Mouse (Mus musculus): ENCODE results near the gene Crcp. TPM values are rescaled to one million over a fixed set of nuclear protein-coding genes. Genes with fewer than 3 reads are reported as not detected.

Crcp gene
- polyA plus RNA-seq, 1 experiment from 2014 or later, result 31.6 TPM

DNA sequence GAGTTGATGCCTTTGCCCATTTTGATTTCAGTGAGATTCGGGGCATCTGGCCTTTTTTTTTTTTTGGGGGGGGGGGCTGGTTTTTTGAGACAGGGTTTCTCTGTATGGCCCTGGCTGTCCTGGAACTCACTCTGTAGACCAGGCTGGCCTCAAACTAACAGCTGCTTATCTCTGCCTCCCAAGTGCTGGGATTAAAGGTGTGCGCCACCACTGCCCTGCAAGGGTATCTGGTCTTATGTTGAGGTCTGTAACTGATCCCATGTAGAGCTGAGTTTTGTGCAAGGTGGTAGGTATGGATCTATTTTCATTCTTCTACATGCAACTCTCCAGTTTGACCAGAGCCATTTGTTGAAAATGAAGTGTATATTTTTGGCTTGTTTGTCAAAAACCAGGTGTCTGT lies 27.2 kb downstream of the Crcp start:
- no peak overlapping the region for H3K27ac ChIP-seq
- no peaks in the 10 kb centered on the region for H3K9me3 ChIP-seq (replicated peaks)
- H3K4me1 ChIP-seq (replicated peaks), result peaks cover 35% of the 10 kb centered on the region
- peaks cover 60% of the 10 kb centered on the region for H3K36me3 ChIP-seq
- H3K4me3 ChIP-seq (replicated peaks), result no peak overlapping the region
- peak; percentile 53; the same call in 1 of the 2 replicates for ATAC-seq (ENCODE audit: low read depth)
- WGBS (ENCODE audit: insufficient replicate concordance), result 47% methylated on average over 2 of the region's 2 CpGs
- DNase-seq, result no peak
- H3K4me2 ChIP-seq, result no peak overlapping the region
- H3K27me3 ChIP-seq, result no peaks in the 10 kb centered on the region
- no peak overlapping the region for H3K9ac ChIP-seq

DNA sequence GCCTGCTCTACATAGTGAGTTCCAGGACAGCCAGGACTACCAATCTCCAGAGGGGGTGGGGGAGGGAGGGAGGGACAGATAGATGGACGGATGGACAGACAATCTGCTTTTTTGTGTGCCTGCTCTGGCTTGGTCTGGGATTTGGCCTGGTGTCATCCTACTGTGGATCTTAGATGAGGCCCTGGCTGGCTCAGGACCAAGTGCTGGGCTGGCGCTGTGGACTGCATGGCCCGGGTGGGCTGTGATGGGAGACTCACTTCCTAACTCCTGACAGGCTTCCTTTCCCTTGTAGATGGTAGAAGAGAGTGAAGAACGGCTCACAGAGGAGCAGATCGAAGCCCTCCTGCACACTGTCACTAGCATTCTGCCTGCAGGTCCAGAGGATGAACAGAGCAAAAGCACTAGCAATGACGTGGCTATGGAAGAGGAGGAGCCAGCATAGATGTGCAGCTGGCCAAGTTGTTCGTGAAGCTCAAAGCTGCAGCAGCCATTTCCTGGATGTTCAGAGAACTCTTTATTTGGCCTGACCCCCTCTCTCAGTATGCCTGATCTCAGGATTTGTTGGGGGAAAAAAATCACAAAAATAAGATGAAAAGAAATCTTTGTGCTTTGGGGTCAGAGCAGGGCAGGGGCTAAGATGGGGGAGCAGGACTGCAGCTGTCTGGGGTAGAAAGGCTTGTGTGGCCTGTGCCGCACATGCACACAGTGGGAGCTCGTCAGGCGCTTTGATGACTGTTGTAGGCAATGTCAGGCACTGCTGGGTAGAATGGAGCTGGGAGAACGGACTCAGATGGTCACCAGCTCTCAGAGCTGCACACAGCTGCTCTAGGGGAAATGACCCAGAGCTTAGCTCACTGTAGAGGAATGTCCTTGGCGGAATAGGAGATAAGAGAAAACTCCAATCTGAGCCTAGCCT lies 30.6 kb downstream of the Crcp start:
- 73% methylated on average over 12 of the region's 12 CpGs for WGBS (ENCODE audit: insufficient replicate concordance)
- peaks cover 42% of the 10 kb centered on the region for H3K36me3 ChIP-seq
- DNase-seq (no peak), ATAC-seq (ENCODE audit: low read depth) (0 out of 2 replicates have a peak, but pooled peaks have one; percentile 28)
- no peak overlapping the region for H3K4me3 ChIP-seq (replicated peaks)
- no peak overlapping the region for H3K9ac ChIP-seq
- H3K27ac ChIP-seq, result no peak overlapping the region
- H3K4me1 ChIP-seq (replicated peaks), result peaks cover 25% of the 10 kb centered on the region
- H3K27me3 ChIP-seq, result no peaks in the 10 kb centered on the region
- no peak overlapping the region for H3K4me2 ChIP-seq
- H3K9me3 ChIP-seq (replicated peaks), result no peaks in the 10 kb centered on the region

DNA sequence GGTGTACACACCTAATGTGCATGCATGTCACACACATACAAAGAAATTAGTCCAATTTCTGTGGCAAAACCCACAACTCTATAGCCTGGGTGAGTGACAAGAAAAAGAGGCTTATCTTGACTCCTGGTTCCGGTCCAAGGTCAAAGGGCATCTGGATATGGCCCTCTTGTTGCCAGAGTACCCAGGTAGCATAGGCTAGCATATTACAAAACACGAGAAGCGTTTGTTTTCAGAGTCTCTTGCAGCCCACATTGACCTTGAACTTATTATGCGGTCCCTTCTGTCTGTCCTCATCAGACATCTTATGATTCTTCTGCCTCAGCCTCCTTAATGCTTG lies 31.2 kb downstream of the Crcp start:
- no peaks in the 10 kb centered on the region for H3K9me3 ChIP-seq (replicated peaks)
- WGBS (ENCODE audit: insufficient replicate concordance), result 82% methylated on average over 4 of the region's 4 CpGs
- H3K9ac ChIP-seq, result no peak overlapping the region
- H3K27me3 ChIP-seq, result no peaks in the 10 kb centered on the region
- peaks cover 36% of the 10 kb centered on the region for H3K36me3 ChIP-seq
- no peak overlapping the region for H3K4me2 ChIP-seq
- ATAC-seq (ENCODE audit: low read depth) (no peak), DNase-seq (no peak)
- peaks cover 22% of the 10 kb centered on the region for H3K4me1 ChIP-seq (replicated peaks)
- H3K27ac ChIP-seq, result no peak overlapping the region
- no peak overlapping the region for H3K4me3 ChIP-seq (replicated peaks)

DNA sequence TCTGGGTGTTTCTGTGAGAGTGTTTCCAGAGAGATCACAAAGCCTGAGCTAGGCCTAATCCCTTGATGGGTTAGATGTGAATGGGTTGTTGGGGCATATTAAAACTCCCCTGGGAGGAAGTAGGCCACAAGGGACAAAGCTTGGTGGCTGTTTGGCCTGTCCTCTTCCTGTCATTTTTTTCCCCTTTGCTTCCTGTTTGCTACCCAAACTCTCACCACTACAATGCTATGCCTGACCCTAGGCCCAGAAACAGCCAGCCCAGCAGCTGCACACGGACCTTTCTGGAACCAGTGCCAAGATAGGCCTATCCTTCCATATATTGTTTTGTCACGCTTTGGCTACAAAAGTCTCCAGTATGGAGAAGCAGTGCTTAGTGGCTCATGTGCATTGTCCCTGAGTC lies 33.0 kb downstream of the Crcp start:
- Histone ChIP-seq H3K36me3 (peaks cover 32% of the 10 kb centered on the region), H3K9ac (no peak overlapping the region), H3K4me2 (no peak overlapping the region), H3K27me3 (no peaks in the 10 kb centered on the region), H3K27ac (no peak overlapping the region), H3K9me3 (replicated peaks) (no peaks in the 10 kb centered on the region), H3K4me1 (replicated peaks) (peaks cover 10% of the 10 kb centered on the region), H3K4me3 (replicated peaks) (no peak overlapping the region)
- no peak for DNase-seq
- ATAC-seq (ENCODE audit: low read depth), result no peak
- WGBS (ENCODE audit: insufficient replicate concordance), result 39% methylated on average over 2 of the region's 2 CpGs

DNA sequence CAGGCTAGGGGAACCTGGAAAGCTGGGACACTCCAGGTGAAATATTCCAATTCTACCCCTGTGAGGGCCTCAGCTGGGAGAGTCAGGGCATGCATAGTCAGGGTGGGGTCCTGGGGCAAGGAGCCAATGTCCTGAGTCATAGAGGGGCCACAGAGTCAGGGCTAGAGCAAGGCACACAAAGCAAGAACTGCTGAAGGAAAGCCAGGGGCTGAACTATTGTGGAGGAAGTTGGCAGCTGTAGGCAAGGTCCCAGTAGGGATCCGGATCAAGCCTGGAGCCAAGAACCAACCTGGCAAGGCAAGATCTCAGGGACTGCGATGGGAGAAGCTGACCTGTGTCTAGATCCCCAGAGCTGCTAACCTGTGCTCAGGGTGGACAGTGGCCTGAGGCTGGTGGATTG lies 34.7 kb downstream of the Crcp start:
- Histone ChIP-seq H3K27me3 (no peaks in the 10 kb centered on the region), H3K4me2 (no peak overlapping the region), H3K9me3 (replicated peaks) (no peaks in the 10 kb centered on the region), H3K9ac (no peak overlapping the region), H3K36me3 (peaks cover 26% of the 10 kb centered on the region), H3K4me3 (replicated peaks) (no peak overlapping the region), H3K27ac (no peak overlapping the region), H3K4me1 (replicated peaks) (peaks cover 27% of the 10 kb centered on the region)
- ATAC-seq (ENCODE audit: low read depth), result no peak
- 74% methylated on average over 2 of the region's 2 CpGs for WGBS (ENCODE audit: insufficient replicate concordance)
- DNase-seq, result no peak

DNA sequence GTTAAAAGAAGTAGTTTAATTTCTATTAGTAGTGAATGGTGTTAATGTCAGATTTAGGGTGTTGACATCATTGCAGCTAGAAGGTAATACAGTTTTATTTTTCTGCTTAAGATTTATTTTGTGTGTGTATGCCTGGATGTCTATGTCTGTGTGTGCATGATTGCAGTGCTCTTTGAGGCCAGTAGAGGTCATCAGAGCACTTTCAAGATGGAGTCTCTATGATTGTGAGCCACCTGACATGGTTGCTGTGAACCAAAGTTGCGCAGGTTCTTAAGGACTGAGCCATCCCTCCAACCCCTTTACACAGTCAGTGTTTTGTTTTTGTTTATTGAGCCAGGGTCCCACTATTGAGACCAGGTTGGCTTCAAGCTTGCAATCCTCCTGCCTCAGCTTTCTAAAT lies 36.5 kb downstream of the Crcp start:
- Histone ChIP-seq H3K4me1 (replicated peaks) (peaks cover 19% of the 10 kb centered on the region), H3K36me3 (peaks cover 10% of the 10 kb centered on the region), H3K4me2 (no peak overlapping the region), H3K9me3 (replicated peaks) (no peaks in the 10 kb centered on the region), H3K9ac (no peak overlapping the region), H3K4me3 (replicated peaks) (no peak overlapping the region), H3K27me3 (no peaks in the 10 kb centered on the region), H3K27ac (no peak overlapping the region)
- no peak for DNase-seq
- 98% methylated on average over 1 of the region's 1 CpGs for WGBS (ENCODE audit: insufficient replicate concordance)
- ATAC-seq (ENCODE audit: low read depth), result no peak

DNA sequence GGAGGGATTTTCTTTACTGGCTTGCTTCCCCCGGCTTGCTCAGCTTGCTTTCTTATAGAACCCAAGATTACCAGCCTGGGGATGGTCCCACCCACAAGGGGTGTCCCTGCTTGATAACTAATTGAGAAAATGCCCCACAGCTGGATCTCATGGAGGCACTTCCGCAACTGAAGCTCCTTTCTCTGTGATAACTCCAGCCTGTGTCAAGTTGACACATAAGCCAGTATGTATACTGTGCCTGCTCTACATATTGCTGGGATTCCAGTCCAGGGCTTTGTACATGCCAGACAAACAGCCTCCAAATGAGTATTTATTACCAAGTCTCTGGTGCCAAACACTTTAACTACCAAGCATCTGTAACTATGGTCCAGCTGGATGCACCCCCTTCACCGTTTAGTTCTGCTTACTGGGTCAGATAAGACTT lies 38.8 kb downstream of the Crcp start:
- ATAC-seq (ENCODE audit: low read depth), result peak; percentile 84

DNA sequence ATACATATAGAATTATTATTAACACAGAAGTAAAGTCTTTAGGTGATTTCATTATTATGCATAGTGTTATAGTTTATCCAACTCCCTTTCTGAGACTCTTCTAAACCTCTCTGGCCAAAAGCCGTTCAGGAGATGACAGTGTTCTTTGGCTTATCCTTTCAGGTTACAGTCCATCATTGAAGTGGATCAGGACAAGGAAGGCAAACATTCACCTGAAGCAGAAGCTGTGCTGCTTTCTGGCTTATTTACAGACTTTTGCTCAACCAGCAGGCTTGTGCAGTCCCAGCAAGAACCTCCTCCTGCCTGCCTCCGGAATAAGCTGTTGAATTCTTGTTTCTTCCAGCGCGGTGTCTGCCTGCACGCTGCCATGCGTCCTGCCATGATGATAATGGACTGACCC lies 43.9 kb downstream of the Crcp start, which contains the start of gene Tpst1:
Tpst1 (plus strand) TSS at position 301 of the 400 bp plus-strand sequence.
- no peak for DNase-seq
- Histone ChIP-seq H3K9me3 (replicated peaks) (no peaks in the 10 kb centered on the region), H3K27me3 (peaks cover 10% of the 10 kb centered on the region; the same call in 1 of the 2 replicates), H3K4me3 (replicated peaks) (no peak within 1 kb of the TSS), H3K36me3 (no peaks in the 10 kb centered on the region), H3K9ac (no peak within 1 kb of the TSS), H3K27ac (peak within 1 kb of the TSS; percentile 1; the same call in 1 of the 2 replicates), H3K4me2 (no peak within 1 kb of the TSS), H3K4me1 (replicated peaks) (peaks cover 8% of the 10 kb centered on the region)
- no peak for ATAC-seq (ENCODE audit: low read depth)
- 82% methylated on average over 6 of the region's 6 CpGs for WGBS (ENCODE audit: insufficient replicate concordance)

More for the DNA sequence above, 38.8 kb downstream of the Crcp start:
- Histone ChIP-seq H3K36me3 (no peaks in the 10 kb centered on the region), H3K27me3 (no peaks in the 10 kb centered on the region), H3K9ac (no peak overlapping the region), H3K4me1 (replicated peaks) (peaks cover 19% of the 10 kb centered on the region), H3K4me2 (peak overlapping the region; percentile 6), H3K9me3 (replicated peaks) (no peaks in the 10 kb centered on the region), H3K4me3 (replicated peaks) (no peak overlapping the region), H3K27ac (peak overlapping the region; percentile 67; the same call in 1 of the 2 replicates)
- WGBS (ENCODE audit: insufficient replicate concordance), result 25% methylated on average over 3 of the region's 3 CpGs
- peak; percentile 56 for DNase-seq

DNA sequence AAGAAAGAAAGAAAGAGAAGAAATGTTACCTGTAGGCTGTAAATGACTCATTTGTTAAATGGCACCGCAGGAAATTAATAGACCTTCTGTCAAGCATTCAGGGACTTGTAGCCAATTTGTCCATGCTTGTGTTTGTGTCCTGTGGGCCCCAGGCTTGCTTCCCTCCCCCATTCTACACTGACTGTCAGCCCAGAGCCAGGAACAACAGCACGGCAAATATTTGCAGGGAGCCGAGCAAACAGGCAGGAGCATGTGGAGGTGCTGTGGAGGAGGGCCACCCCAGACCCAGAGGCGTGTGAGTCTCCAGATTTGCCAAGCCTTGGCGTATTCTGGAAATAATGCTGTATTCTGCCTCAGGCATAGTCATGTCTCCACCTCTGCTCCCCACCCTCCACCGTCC lies 45.4 kb downstream of the Crcp start:
- Histone ChIP-seq H3K9ac (0 out of 2 replicates have a peak overlapping the region, but pooled peaks have one; percentile 26), H3K4me2 (peak overlapping the region; percentile 28), H3K4me3 (replicated peaks) (no peak overlapping the region), H3K4me1 (replicated peaks) (peaks cover 12% of the 10 kb centered on the region), H3K36me3 (no peaks in the 10 kb centered on the region), H3K9me3 (replicated peaks) (no peaks in the 10 kb centered on the region), H3K27ac (peak overlapping the region; percentile 64), H3K27me3 (peaks cover 10% of the 10 kb centered on the region)
- WGBS (ENCODE audit: insufficient replicate concordance), result 62% methylated on average over 6 of the region's 6 CpGs
- no peak for DNase-seq
- peak; percentile 39; the same call in 1 of the 2 replicates for ATAC-seq (ENCODE audit: low read depth)

DNA sequence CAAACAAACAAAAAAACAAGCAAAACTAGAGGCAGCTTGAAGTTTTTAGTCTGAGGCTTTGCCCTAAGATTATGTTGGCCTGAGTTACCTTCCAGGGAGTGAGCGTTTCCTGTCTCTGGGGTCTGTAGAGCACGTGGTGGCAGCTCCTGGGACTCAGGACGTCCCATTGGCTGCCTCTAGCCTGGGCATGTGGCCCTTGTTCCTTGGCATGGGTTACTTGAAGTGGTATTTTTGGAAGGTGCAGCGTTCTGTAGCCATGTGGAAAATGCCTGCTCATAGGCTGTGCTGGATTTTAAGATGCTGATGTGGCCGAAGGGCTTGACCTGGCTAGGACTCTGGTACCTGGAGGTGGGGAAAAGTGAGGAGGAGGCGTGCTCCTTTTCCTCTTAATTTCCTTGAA lies 47.3 kb downstream of the Crcp start:
- ATAC-seq (ENCODE audit: low read depth), result no peak
- DNase-seq, result no peak
- 47% methylated on average over 6 of the region's 6 CpGs for WGBS (ENCODE audit: insufficient replicate concordance)

DNA sequence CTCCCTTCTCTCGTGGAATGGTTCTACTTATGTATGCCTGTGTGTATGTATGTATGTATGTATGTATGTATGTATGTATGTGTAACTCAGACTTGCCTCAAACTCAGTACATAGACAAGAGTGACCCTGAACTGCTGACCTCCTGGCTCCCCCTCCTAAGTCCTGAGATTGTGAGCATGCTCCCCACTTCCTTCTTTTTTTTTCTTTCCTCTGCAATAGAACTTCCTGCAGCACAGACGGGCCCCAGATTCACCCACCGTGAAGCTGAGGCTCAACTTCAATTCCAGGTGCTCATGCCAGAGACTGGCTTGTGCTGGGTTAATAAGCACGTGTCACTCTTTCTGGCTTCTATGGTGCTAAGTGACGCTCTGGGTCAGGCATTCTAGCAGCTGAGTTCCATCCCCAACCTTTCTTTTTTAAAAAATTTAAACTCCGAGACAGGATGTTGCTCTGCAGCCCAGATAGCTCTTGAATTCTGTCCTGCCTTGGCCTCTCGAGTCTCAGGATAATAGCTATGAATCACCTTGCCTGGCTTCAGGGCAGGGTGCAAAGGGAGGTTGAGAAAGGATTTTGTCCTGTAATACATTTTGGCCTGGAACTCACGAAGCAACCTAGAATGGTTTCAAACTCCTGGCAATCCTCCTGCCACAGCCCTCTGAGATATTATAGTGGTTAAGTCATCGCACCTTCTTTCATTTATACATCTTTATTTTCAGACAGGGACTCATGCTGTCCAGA lies 49.2 kb downstream of the Crcp start:
- WGBS (ENCODE audit: insufficient replicate concordance), result 51% methylated on average over 9 of the region's 9 CpGs
- ATAC-seq (ENCODE audit: low read depth) (no peak), DNase-seq (no peak)
- peaks cover 27% of the 10 kb centered on the region for H3K4me1 ChIP-seq (replicated peaks)
- peaks cover 10% of the 10 kb centered on the region for H3K27me3 ChIP-seq
- 0 out of 2 replicates have a peak overlapping the region, but pooled peaks have one; percentile 91 for H3K9ac ChIP-seq
- peak overlapping the region; percentile 36; the same call in 1 of the 2 replicates for H3K27ac ChIP-seq
- H3K4me2 ChIP-seq, result no peak overlapping the region
- H3K9me3 ChIP-seq (replicated peaks), result peaks cover 4% of the 10 kb centered on the region; the same call in 1 of the 2 replicates
- no peak overlapping the region for H3K4me3 ChIP-seq (replicated peaks)
- H3K36me3 ChIP-seq, result peaks cover 7% of the 10 kb centered on the region

More for the DNA sequence above, 47.3 kb downstream of the Crcp start:
- peaks cover 27% of the 10 kb centered on the region for H3K4me1 ChIP-seq (replicated peaks)
- H3K27me3 ChIP-seq, result peaks cover 10% of the 10 kb centered on the region
- peaks cover 2% of the 10 kb centered on the region; the same call in 1 of the 2 replicates for H3K9me3 ChIP-seq (replicated peaks)
- H3K36me3 ChIP-seq, result peaks cover 4% of the 10 kb centered on the region
- H3K4me2 ChIP-seq, result no peak overlapping the region
- H3K27ac ChIP-seq, result no peak overlapping the region
- H3K4me3 ChIP-seq (replicated peaks), result no peak overlapping the region
- H3K9ac ChIP-seq, result no peak overlapping the region

Data from liver, embryonic 13.5 days (tissue).